In the genomic region with DNA sequence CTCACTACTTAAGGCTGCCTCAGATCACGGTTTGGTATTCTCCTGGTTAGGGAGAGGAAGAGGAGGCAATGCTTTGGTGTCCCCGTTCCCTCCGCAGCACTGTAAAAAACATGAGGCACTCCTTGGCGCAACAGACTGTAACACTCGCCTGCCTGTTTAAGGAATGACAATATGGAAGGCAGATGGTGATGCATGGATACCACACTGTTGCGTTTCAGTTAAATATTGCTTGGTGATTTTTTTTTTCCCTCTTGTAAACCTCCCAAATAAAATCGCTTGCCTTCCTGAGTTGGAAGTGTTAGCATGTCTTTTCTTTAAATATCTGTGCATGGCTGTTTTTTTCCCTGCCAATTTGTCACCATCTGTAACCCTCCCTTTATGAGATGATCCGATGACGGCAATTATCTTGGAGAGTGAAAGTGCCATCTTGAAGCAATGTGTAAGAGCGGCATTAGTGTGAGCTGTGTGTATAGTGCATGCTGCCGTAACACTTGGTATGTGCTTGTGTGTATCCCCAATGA, we compare ENCODE assay signal across 11 mouse cellular contexts. TPM values are rescaled to one million over a fixed set of nuclear protein-coding genes. Genes with fewer than 3 reads are reported as not detected.
DNase-seq lines count a peak whose midpoint lies in the region; ATAC-seq lines count a peak whose summit lies in the region.
"Had no signal": no experiment of that assay in that cellular context is flagged by ENCODE, and none has a peak within 500 bp of the region (broad histone marks: within the 10 kb centered on the region; RNA-seq: fewer than 3 reads in every experiment).

No protein-coding gene starts in this region.

- peaks cover 1% of the 10 kb centered on the region for H3K36me3 ChIP-seq in hindbrain, embryonic 15.5 days
- 0 out of 2 replicates have a peak, but pooled peaks cover 3% of the 10 kb centered on the region for H3K36me3 ChIP-seq in midbrain, embryonic 14.5 days (ENCODE audit: control insufficient read depth, insufficient read depth, low read length)

- DNase-seq in heart, adult 11 months, result peak; percentile 82
- no peak for DNase-seq in heart, postnatal 4 days
- DNase-seq in MN1 (ENCODE audit: low spot score), result peak; percentile 26
- DNase-seq in midbrain, embryonic 14.5 days, result no peak
- DNase-seq in thymus, postnatal 25 days, result no peak
- no peak for DNase-seq in adrenal gland, adult (ENCODE audit: inconsistent age in 2 of 2, low spot score in 1 of 2)

- 50% methylated on average over 11 of the region's 11 CpGs for WGBS in hindbrain, embryonic 15.5 days
- WGBS in midbrain, embryonic 14.5 days, result 59% methylated on average over 11 of the region's 11 CpGs

- peak overlapping the region; percentile 94 for H3K4me2 ChIP-seq in hindbrain, embryonic 15.5 days
- peak overlapping the region; percentile 95 for H3K4me2 ChIP-seq in midbrain, embryonic 14.5 days (ENCODE audit: low read length)

- H3K27me3 ChIP-seq in hindbrain, embryonic 15.5 days, result no peaks in the 10 kb centered on the region
- no peaks in the 10 kb centered on the region for H3K27me3 ChIP-seq in midbrain, embryonic 14.5 days (ENCODE audit: control insufficient read depth, insufficient read depth, low read length)

- peaks cover 29% of the 10 kb centered on the region for H3K4me1 ChIP-seq in hindbrain, embryonic 15.5 days (replicated peaks)
- H3K4me1 ChIP-seq in midbrain, embryonic 14.5 days (ENCODE audit: control insufficient read depth, insufficient read depth, low read length), result peaks cover 15% of the 10 kb centered on the region; the same call in 1 of the 2 replicates

- H3K4me3 ChIP-seq in hindbrain, embryonic 15.5 days, result peak overlapping the region; percentile 74
- H3K4me3 ChIP-seq in midbrain, embryonic 14.5 days (replicated peaks; ENCODE audit: low read depth, low read length), result peak overlapping the region; percentile 57; the same call in 1 of the 2 replicates

- ATAC-seq in hindbrain, embryonic 15.5 days (ENCODE audit: low FRiP score, low read depth), result no peak; the same call in 1 of the 2 replicates
- ATAC-seq in midbrain, embryonic 14.5 days (ENCODE audit: low FRiP score, low TSS enrichment), result no peak
- ATAC-seq in cerebellum, adult (ENCODE audit: insufficient number of reproducible peaks, low FRiP score, low TSS enrichment), result no peak

- H3K9ac ChIP-seq in hindbrain, embryonic 15.5 days, result no peak overlapping the region
- no peak overlapping the region for H3K9ac ChIP-seq in midbrain, embryonic 14.5 days (replicated peaks; ENCODE audit: low read length)

- H3K27ac ChIP-seq in hindbrain, embryonic 15.5 days (replicated peaks), result peak overlapping the region; percentile 76
- H3K27ac ChIP-seq in midbrain, embryonic 14.5 days (replicated peaks; ENCODE audit: low read depth, low read length), result no peak overlapping the region

- H3K9me3 ChIP-seq in hindbrain, embryonic 15.5 days, result no peaks in the 10 kb centered on the region
- H3K9me3 ChIP-seq in midbrain, embryonic 14.5 days (ENCODE audit: control insufficient read depth, low read length), result no peaks in the 10 kb centered on the region

RNA-seq across cellular contexts. Expression of a gene that starts 0.7 kb away (rescaled TPM):
- total RNA-seq in heart, postnatal 4 days (2021), result 1 to 10 TPM in 1 of 2 experiments, under 1 TPM in 1; 0.93 to 1.4 TPM
- polyA plus RNA-seq in hindbrain, embryonic 15.5 days (2015; fragmentation: Nextera tagmentation; extraction: Ambion mirVana), result 15.1 and 18.1 TPM in 2 replicates
- polyA plus RNA-seq in midbrain, embryonic 14.5 days (2014; fragmentation: Nextera tagmentation; extraction: Ambion mirVana), result 8.5 and 11.9 TPM in 2 replicates
- total RNA-seq: neutrophil, adult 5-6 weeks had no signal

RNA-seq across cellular contexts. Expression of a gene that starts 7.8 kb away (rescaled TPM):
- total RNA-seq in heart, postnatal 4 days (2021), result 1 to 10 TPM; 2.0 TPM
- 42.6 and 43.0 TPM in 2 replicates for polyA plus RNA-seq in hindbrain, embryonic 15.5 days (2015; fragmentation: Nextera tagmentation; extraction: Ambion mirVana)
- polyA plus RNA-seq in midbrain, embryonic 14.5 days (2014; fragmentation: Nextera tagmentation; extraction: Ambion mirVana), result 35.6 and 54.4 TPM in 2 replicates
- total RNA-seq: neutrophil, adult 5-6 weeks had no signal

RNA-seq across cellular contexts. Expression of a gene that starts 17.4 kb away (rescaled TPM):
- total RNA-seq in heart, postnatal 4 days (2021), result 10 to 100 TPM; 13.6 to 14.6 TPM
- 36.5 and 46.2 TPM in 2 replicates for polyA plus RNA-seq in hindbrain, embryonic 15.5 days (2015; fragmentation: Nextera tagmentation; extraction: Ambion mirVana)
- polyA plus RNA-seq in midbrain, embryonic 14.5 days (2014; fragmentation: Nextera tagmentation; extraction: Ambion mirVana), result 43.4 and 46.3 TPM in 2 replicates

RNA-seq across cellular contexts. Expression of a gene that starts 17.5 kb away (rescaled TPM):
- not detected for total RNA-seq in heart, postnatal 4 days (2021)
- not detected in 2 replicates for polyA plus RNA-seq in hindbrain, embryonic 15.5 days (2015; fragmentation: Nextera tagmentation; extraction: Ambion mirVana)
- polyA plus RNA-seq in midbrain, embryonic 14.5 days (2014; fragmentation: Nextera tagmentation; extraction: Ambion mirVana), result not detected in 2 replicates
- total RNA-seq: left cerebral cortex, postnatal 10 days; neutrophil, adult 5-6 weeks had no signal
- polyA plus RNA-seq: heart, embryonic 16.5 days had no signal

RNA-seq across cellular contexts. Expression of a gene that starts 17.5 kb away (rescaled TPM):
- total RNA-seq in heart, postnatal 4 days (2021), result 1 to 10 TPM; 5.2 to 5.4 TPM
- polyA plus RNA-seq in hindbrain, embryonic 15.5 days (2015; fragmentation: Nextera tagmentation; extraction: Ambion mirVana), result 10.7 and 11.0 TPM in 2 replicates
- polyA plus RNA-seq in midbrain, embryonic 14.5 days (2014; fragmentation: Nextera tagmentation; extraction: Ambion mirVana), result 10.5 and 12.0 TPM in 2 replicates

Comparison
In these comparisons a context has a peak if more than half of its experiments do, and no peak if none do; other contexts are left out.
1. DNase-seq: peak in heart, adult 11 months (single experiment) and MN1 (single experiment); none in heart, postnatal 4 days (single experiment), midbrain, embryonic 14.5 days (single experiment), thymus, postnatal 25 days (single experiment) and adrenal gland, adult (0 of 2).